Mouse (Mus musculus): ENCODE measurements at regions not wholly inside any gene's neighbourhood (a gene's known extent, or its start where the extent isn't known, plus 50 kb on each side); places are given as distances from the start of the nearest gene placed in this dataset.

- Histone ChIP-seq H3K36me3 (ENCODE audit: control insufficient read depth, insufficient read depth, low read length) (no peaks in the 10 kb centered on the region), H3K4me1 (ENCODE audit: control insufficient read depth, insufficient read depth, low read length) (no peaks in the 10 kb centered on the region), H3K9ac (ENCODE audit: low read length) (no peak overlapping the region), H3K4me3 (ENCODE audit: low read depth, low read length) (no peak overlapping the region), H3K9me3 (ENCODE audit: control insufficient read depth, low read length) (no peaks in the 10 kb centered on the region), H3K4me2 (ENCODE audit: low read depth) (no peak overlapping the region), H3K27me3 (ENCODE audit: control insufficient read depth, insufficient read depth, low read length) (no peaks in the 10 kb centered on the region), H3K27ac (ENCODE audit: low read depth, low read length) (no peak overlapping the region)
- WGBS, result 81% methylated on average over 4 of the region's 4 CpGs
- no peak for DNase-seq (ENCODE audit: low spot score)
- no peak for ATAC-seq (ENCODE audit: insufficient read depth, low FRiP score, low TSS enrichment)
Measured at GRCm38 (mm10) chr4:137148756-137149155, 100.2 kb upstream of the Zbtb40 start.

- no peak for DNase-seq (ENCODE audit: low spot score)
- no peak overlapping the region for H3K4me3 ChIP-seq (ENCODE audit: low read depth, low read length)
- ATAC-seq (ENCODE audit: insufficient read depth, low FRiP score, low TSS enrichment), result no peak
Measured at GRCm38 (mm10) chr4:137147795-137148194, 99.2 kb upstream of the Zbtb40 start.

DNA sequence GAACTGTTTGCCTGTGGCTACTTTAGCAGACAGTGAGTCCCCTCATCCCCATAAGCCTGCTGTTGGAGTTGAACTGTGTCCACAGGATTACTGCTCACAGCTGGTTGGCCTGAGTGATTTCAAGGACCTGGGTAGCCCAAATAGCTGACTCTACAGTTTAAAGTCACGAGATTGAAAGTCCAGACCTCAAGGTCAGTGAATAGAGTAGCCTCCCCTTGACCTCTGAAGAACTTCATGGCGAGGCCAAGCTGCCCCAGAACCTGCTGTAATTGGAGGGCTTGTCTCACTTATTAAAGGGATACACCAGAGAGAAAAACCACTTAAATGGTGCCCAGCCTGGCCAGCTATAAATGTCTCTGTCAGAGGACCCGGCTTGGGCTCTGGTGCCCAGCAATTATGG, 97.7 kb upstream of the Zbtb40 start:
- H3K4me1 ChIP-seq (ENCODE audit: control insufficient read depth, insufficient read depth, low read length), result peaks cover 16% of the 10 kb centered on the region
- no peak for ATAC-seq (ENCODE audit: insufficient read depth, low FRiP score, low TSS enrichment)

More at GRCm38 (mm10) chr4:137147795-137148194, 99.2 kb upstream of the Zbtb40 start:
- no peaks in the 10 kb centered on the region for H3K36me3 ChIP-seq (ENCODE audit: control insufficient read depth, insufficient read depth, low read length)
- H3K27ac ChIP-seq (ENCODE audit: low read depth, low read length), result no peak overlapping the region
- H3K4me2 ChIP-seq (ENCODE audit: low read depth), result no peak overlapping the region
- H3K9me3 ChIP-seq (ENCODE audit: control insufficient read depth, low read length), result no peaks in the 10 kb centered on the region
- peaks cover 7% of the 10 kb centered on the region for H3K4me1 ChIP-seq (ENCODE audit: control insufficient read depth, insufficient read depth, low read length)
- H3K9ac ChIP-seq (ENCODE audit: low read length), result no peak overlapping the region
- no peaks in the 10 kb centered on the region for H3K27me3 ChIP-seq (ENCODE audit: control insufficient read depth, insufficient read depth, low read length)
- 84% methylated on average over 13 of the region's 13 CpGs for WGBS

DNA sequence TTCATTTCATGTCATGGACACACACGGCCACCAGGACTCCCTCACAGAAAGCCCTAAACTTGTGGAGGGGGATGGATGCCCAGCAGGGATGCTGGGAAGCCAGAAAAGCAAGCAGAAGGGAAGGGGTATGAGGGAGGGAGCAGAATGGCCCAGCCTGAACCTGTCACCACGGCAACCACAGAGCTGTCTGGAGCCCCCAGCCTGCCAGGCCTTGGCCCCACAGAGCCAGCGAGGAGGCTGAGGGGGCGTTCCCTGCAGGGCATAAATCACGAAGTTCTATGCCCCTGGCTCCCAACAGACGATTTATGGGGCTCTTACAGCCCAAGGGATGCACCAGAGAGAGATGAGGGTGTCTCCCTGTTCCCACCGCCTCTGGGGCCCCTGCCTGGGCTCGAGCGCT, 93.7 kb upstream of the Zbtb40 start:
- 0 out of 2 replicates have a peak overlapping the region, but pooled peaks have one; percentile 12 for H3K4me2 ChIP-seq (ENCODE audit: low read depth)
- no peaks in the 10 kb centered on the region for H3K27me3 ChIP-seq (ENCODE audit: control insufficient read depth, insufficient read depth, low read length)
- no peak overlapping the region for H3K4me3 ChIP-seq (ENCODE audit: low read depth, low read length)
- no peaks in the 10 kb centered on the region for H3K36me3 ChIP-seq (ENCODE audit: control insufficient read depth, insufficient read depth, low read length)
- 2% methylated on average over 9 of the region's 9 CpGs for WGBS
- peaks cover 16% of the 10 kb centered on the region for H3K4me1 ChIP-seq (ENCODE audit: control insufficient read depth, insufficient read depth, low read length)
- DNase-seq (ENCODE audit: low spot score) (peak; percentile 89), ATAC-seq (ENCODE audit: insufficient read depth, low FRiP score, low TSS enrichment) (peak; percentile 98)
- peak overlapping the region; percentile 1 for H3K9ac ChIP-seq (ENCODE audit: low read length)
- no peaks in the 10 kb centered on the region for H3K9me3 ChIP-seq (ENCODE audit: control insufficient read depth, low read length)
- peak overlapping the region; percentile 76 for H3K27ac ChIP-seq (ENCODE audit: low read depth, low read length)

More for the DNA sequence above, 97.7 kb upstream of the Zbtb40 start:
- H3K9ac ChIP-seq (ENCODE audit: low read length), result no peak overlapping the region
- H3K27ac ChIP-seq (ENCODE audit: low read depth, low read length), result no peak overlapping the region
- H3K27me3 ChIP-seq (ENCODE audit: control insufficient read depth, insufficient read depth, low read length), result no peaks in the 10 kb centered on the region
- no peaks in the 10 kb centered on the region for H3K9me3 ChIP-seq (ENCODE audit: control insufficient read depth, low read length)
- no peak overlapping the region for H3K4me2 ChIP-seq (ENCODE audit: low read depth)
- H3K36me3 ChIP-seq (ENCODE audit: control insufficient read depth, insufficient read depth, low read length), result no peaks in the 10 kb centered on the region
- DNase-seq (ENCODE audit: low spot score), result no peak
- 76% methylated on average over 3 of the region's 3 CpGs for WGBS
- H3K4me3 ChIP-seq (ENCODE audit: low read depth, low read length), result no peak overlapping the region

DNA sequence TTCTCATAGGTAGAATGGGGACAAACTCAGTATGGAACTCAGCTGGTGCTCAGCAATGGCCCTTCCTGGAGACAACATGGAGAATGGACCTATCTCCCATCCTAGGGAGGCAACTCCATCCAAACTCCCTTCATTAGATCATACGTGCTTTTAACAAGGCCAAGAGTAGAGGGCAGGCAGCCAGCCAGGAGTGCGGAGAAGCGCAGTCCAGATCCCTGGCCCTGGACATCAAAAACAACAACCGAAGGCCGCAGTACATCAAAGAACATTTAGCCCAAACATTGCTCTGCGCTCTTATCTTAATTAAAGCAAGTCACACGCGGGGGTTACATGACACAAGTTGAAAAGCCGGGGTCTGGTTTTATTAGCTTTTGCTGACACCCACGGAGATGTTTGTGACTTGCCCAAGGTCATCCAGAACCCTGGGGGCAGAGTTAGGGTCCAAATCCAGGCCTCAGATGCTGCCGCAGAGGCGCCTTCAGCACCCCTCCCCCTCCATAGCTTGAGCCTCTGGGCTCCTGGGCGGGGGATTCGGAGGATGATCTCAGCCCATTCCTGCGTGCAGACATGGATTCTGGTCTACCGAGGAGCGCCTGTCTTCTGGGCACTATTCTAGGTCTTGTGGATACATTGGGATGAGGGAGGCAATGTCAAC, 90.6 kb upstream of the Zbtb40 start:
- 82% methylated on average over 17 of the region's 17 CpGs for WGBS
- no peaks in the 10 kb centered on the region for H3K36me3 ChIP-seq (ENCODE audit: control insufficient read depth, insufficient read depth, low read length)
- ATAC-seq (ENCODE audit: insufficient read depth, low FRiP score, low TSS enrichment), result no peak
- H3K4me1 ChIP-seq (ENCODE audit: control insufficient read depth, insufficient read depth, low read length), result peaks cover 28% of the 10 kb centered on the region
- H3K4me2 ChIP-seq (ENCODE audit: low read depth), result no peak overlapping the region
- no peak overlapping the region for H3K27ac ChIP-seq (ENCODE audit: low read depth, low read length)
- H3K27me3 ChIP-seq (ENCODE audit: control insufficient read depth, insufficient read depth, low read length), result no peaks in the 10 kb centered on the region
- no peak overlapping the region for H3K9ac ChIP-seq (ENCODE audit: low read length)
- H3K9me3 ChIP-seq (ENCODE audit: control insufficient read depth, low read length), result no peaks in the 10 kb centered on the region
- no peak overlapping the region for H3K4me3 ChIP-seq (ENCODE audit: low read depth, low read length)
- peak; percentile 7 for DNase-seq (ENCODE audit: low spot score)

DNA sequence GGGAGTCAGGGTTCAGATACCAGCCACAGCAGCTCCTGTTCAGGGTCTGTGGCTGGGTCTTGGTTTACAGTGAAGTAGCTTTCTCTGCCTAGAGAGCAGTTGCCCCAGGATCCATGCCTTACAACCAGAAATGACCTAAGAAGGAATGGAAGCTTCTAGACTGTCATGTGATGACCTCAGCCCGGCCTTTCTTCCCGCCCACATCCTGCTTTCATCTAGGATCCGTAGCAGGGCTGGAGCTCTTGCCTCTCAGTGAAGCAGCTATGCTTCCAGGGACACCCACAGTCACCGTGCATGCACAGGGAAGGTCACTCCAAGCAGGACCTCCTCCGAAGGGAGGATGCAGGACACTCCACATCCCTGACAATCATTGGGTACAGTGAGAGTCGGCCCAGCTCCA, 89.5 kb upstream of the Zbtb40 start:
- 78% methylated on average over 6 of the region's 6 CpGs for WGBS
- H3K9ac ChIP-seq (ENCODE audit: low read length), result no peak overlapping the region

GRCm38 (mm10) chr4:137136313-137136712, 87.7 kb upstream of the Zbtb40 start:
- DNase-seq (ENCODE audit: low spot score) (no peak), ATAC-seq (ENCODE audit: insufficient read depth, low FRiP score, low TSS enrichment) (no peak)
- Histone ChIP-seq H3K36me3 (ENCODE audit: control insufficient read depth, insufficient read depth, low read length) (no peaks in the 10 kb centered on the region), H3K27ac (ENCODE audit: low read depth, low read length) (0 out of 2 replicates have a peak overlapping the region, but pooled peaks have one; percentile 10), H3K27me3 (ENCODE audit: control insufficient read depth, insufficient read depth, low read length) (no peaks in the 10 kb centered on the region), H3K9ac (ENCODE audit: low read length) (no peak overlapping the region), H3K4me3 (ENCODE audit: low read depth, low read length) (no peak overlapping the region), H3K9me3 (ENCODE audit: control insufficient read depth, low read length) (no peaks in the 10 kb centered on the region), H3K4me2 (ENCODE audit: low read depth) (no peak overlapping the region), H3K4me1 (ENCODE audit: control insufficient read depth, insufficient read depth, low read length) (peaks cover 21% of the 10 kb centered on the region)
- WGBS, result 87% methylated on average over 4 of the region's 4 CpGs

More for the DNA sequence above, 89.5 kb upstream of the Zbtb40 start:
- Histone ChIP-seq H3K4me3 (ENCODE audit: low read depth, low read length) (no peak overlapping the region), H3K27me3 (ENCODE audit: control insufficient read depth, insufficient read depth, low read length) (no peaks in the 10 kb centered on the region), H3K4me1 (ENCODE audit: control insufficient read depth, insufficient read depth, low read length) (peaks cover 33% of the 10 kb centered on the region), H3K36me3 (ENCODE audit: control insufficient read depth, insufficient read depth, low read length) (no peaks in the 10 kb centered on the region), H3K4me2 (ENCODE audit: low read depth) (no peak overlapping the region), H3K9me3 (ENCODE audit: control insufficient read depth, low read length) (no peaks in the 10 kb centered on the region), H3K27ac (ENCODE audit: low read depth, low read length) (no peak overlapping the region)
- DNase-seq (ENCODE audit: low spot score), result peak; percentile 9
- no peak for ATAC-seq (ENCODE audit: insufficient read depth, low FRiP score, low TSS enrichment)

GRCm38 (mm10) chr4:137135792-137136191, 87.2 kb upstream of the Zbtb40 start:
- 43% methylated on average over 8 of the region's 8 CpGs for WGBS
- H3K27ac ChIP-seq (ENCODE audit: low read depth, low read length), result no peak overlapping the region

GRCm38 (mm10) chr4:137134553-137134952, 86.0 kb upstream of the Zbtb40 start:
- Histone ChIP-seq H3K4me1 (ENCODE audit: control insufficient read depth, insufficient read depth, low read length) (peaks cover 23% of the 10 kb centered on the region), H3K27me3 (ENCODE audit: control insufficient read depth, insufficient read depth, low read length) (no peaks in the 10 kb centered on the region), H3K9me3 (ENCODE audit: control insufficient read depth, low read length) (no peaks in the 10 kb centered on the region), H3K36me3 (ENCODE audit: control insufficient read depth, insufficient read depth, low read length) (no peaks in the 10 kb centered on the region), H3K9ac (ENCODE audit: low read length) (no peak overlapping the region), H3K4me3 (ENCODE audit: low read depth, low read length) (no peak overlapping the region), H3K4me2 (ENCODE audit: low read depth) (no peak overlapping the region), H3K27ac (ENCODE audit: low read depth, low read length) (no peak overlapping the region)
- 64% methylated on average over 5 of the region's 5 CpGs for WGBS
- no peak for ATAC-seq (ENCODE audit: insufficient read depth, low FRiP score, low TSS enrichment)
- no peak for DNase-seq (ENCODE audit: low spot score)

More at GRCm38 (mm10) chr4:137135792-137136191, 87.2 kb upstream of the Zbtb40 start:
- DNase-seq (ENCODE audit: low spot score) (peak; percentile 15), ATAC-seq (ENCODE audit: insufficient read depth, low FRiP score, low TSS enrichment) (no peak)
- Histone ChIP-seq H3K9ac (ENCODE audit: low read length) (no peak overlapping the region), H3K4me2 (ENCODE audit: low read depth) (no peak overlapping the region), H3K36me3 (ENCODE audit: control insufficient read depth, insufficient read depth, low read length) (no peaks in the 10 kb centered on the region), H3K4me1 (ENCODE audit: control insufficient read depth, insufficient read depth, low read length) (peaks cover 22% of the 10 kb centered on the region), H3K4me3 (ENCODE audit: low read depth, low read length) (no peak overlapping the region), H3K9me3 (ENCODE audit: control insufficient read depth, low read length) (no peaks in the 10 kb centered on the region), H3K27me3 (ENCODE audit: control insufficient read depth, insufficient read depth, low read length) (no peaks in the 10 kb centered on the region)

Measured in neural tube, embryonic 11.5 days (tissue).